Mouse (Mus musculus) hindbrain, embryonic 14.5 days (tissue): ENCODE results near the gene Wdr66. TPM values are rescaled to one million over a fixed set of nuclear protein-coding genes. Genes with fewer than 3 reads are reported as not detected.

ENCODE experiments used
- ATAC-seq: fragments of 200-750 bp; cut with Nextera tagmentation; 2 replicates; pipeline ENCODE4 v1.8.0; 2017; ENCODE audit warnings: moderate number of reproducible peaks, mild to moderate bottlenecking, moderate TSS enrichment, moderate library complexity; ENCODE audit not compliant: low FRiP score
- DNase-seq: peaks from one replicate; pipeline ENCODE4 v3.0.0-alpha.2; 2015; ENCODE audit warnings: low spot score
- H3K27ac ChIP-seq: fragments of 300-500 bp; sonication (generic); 2 replicates; pipeline ENCODE4 v1.5.1; 2014; ENCODE audit warnings: mild to moderate bottlenecking, moderate library complexity
- H3K27me3 ChIP-seq: fragments of 300-500 bp; sonication (generic); 2 replicates; pipeline ENCODE4 v1.6.1; 2014; ENCODE audit warnings: mild to moderate bottlenecking, low read length, mixed read lengths; ENCODE audit not compliant: control insufficient read depth, insufficient read depth
- H3K36me3 ChIP-seq: fragments of 300-500 bp; sonication (generic); replicated peaks from 2 replicates; pipeline ENCODE4 v1.6.1; 2014; ENCODE audit not compliant: control insufficient read depth, insufficient read depth
- H3K4me1 ChIP-seq: fragments of 300-500 bp; sonication (generic); replicated peaks from 2 replicates; pipeline ENCODE4 v1.6.1; 2014; ENCODE audit warnings: antibody characterized with exemption, low read length, mixed read lengths; ENCODE audit not compliant: control insufficient read depth, insufficient read depth
- H3K4me2 ChIP-seq: fragments of 300-500 bp; sonication (generic); replicated peaks from 2 replicates; pipeline ENCODE4 v1.6.1; 2014; ENCODE audit warnings: mild to moderate bottlenecking, moderate library complexity
- H3K4me3 ChIP-seq: fragments of 300-500 bp; sonication (generic); replicated peaks from 2 replicates; pipeline ENCODE4 v1.5.1; 2014; ENCODE audit warnings: mild to moderate bottlenecking, low read length
- H3K9ac ChIP-seq: fragments of 300-500 bp; sonication (generic); 2 replicates; pipeline ENCODE4 v1.6.1; 2014
- H3K9me3 ChIP-seq: fragments of 300-500 bp; sonication (generic); 2 replicates; pipeline ENCODE4 v1.6.1; 2016; ENCODE audit warnings: low read length; ENCODE audit not compliant: control insufficient read depth
- WGBS: fragments of 180-500 bp; shearing (Covaris S2); extraction: QIAGEN DNeasy Blood & Tissue Kit; methylation state at CpG from one replicate; pipeline ENCODE4 v1.1.7; 2014; 5-methylcytosine and 5-hydroxymethylcytosine counted together
- polyA plus RNA-seq: library from polyadenylated mRNA; unstranded; fragments of >200 nt; fragmentation: Nextera tagmentation; extraction: Ambion mirVana; gene quantifications from 2 replicates; pipeline ENCODE4 v1.2.1, GENCODE M21; 2014

Gene Wdr66
- polyA plus RNA-seq, 1 experiment from 2014 or later, result 1.6 TPM

- no peaks in the 10 kb centered on the region for H3K27me3 ChIP-seq
- ATAC-seq, result no peak
- no peaks in the 10 kb centered on the region for H3K36me3 ChIP-seq
- H3K4me2 ChIP-seq, result 0 out of 2 replicates have a peak overlapping the region, but pooled peaks have one; percentile 17
- H3K9ac ChIP-seq, result no peak overlapping the region
- peak overlapping the region; percentile 43; the same call in 1 of the 2 replicates for H3K27ac ChIP-seq
- no peak overlapping the region for H3K4me3 ChIP-seq
- 17% methylated on average over 20 of the region's 20 CpGs for WGBS
- peaks cover 26% of the 10 kb centered on the region for H3K4me1 ChIP-seq
- no peaks in the 10 kb centered on the region for H3K9me3 ChIP-seq
- DNase-seq, result no peak
These were observed 50.0 kb downstream of the Wdr66 start for GRCm38 (mm10) chr5:123301780-123302521.

GRCm38 (mm10) chr5:123307630-123308282, 55.9 kb downstream of the Wdr66 start:
- no peak overlapping the region for H3K9ac ChIP-seq
- H3K4me2 ChIP-seq, result no peak overlapping the region
- 56% methylated on average over 18 of the region's 18 CpGs for WGBS
- H3K4me1 ChIP-seq, result 0 out of 2 replicates have a peak, but pooled peaks cover 2% of the 10 kb centered on the region
- ATAC-seq (0 out of 2 replicates have a peak, but pooled peaks have one; percentile 40), DNase-seq (peak; percentile 30)
- H3K27me3 ChIP-seq, result no peaks in the 10 kb centered on the region
- no peaks in the 10 kb centered on the region for H3K9me3 ChIP-seq
- 0 out of 2 replicates have a peak overlapping the region, but pooled peaks have one; percentile 11 for H3K27ac ChIP-seq
- no peaks in the 10 kb centered on the region for H3K36me3 ChIP-seq
- H3K4me3 ChIP-seq, result no peak overlapping the region

- DNase-seq (no peak), ATAC-seq (no peak)
- Histone ChIP-seq H3K4me3 (no peak overlapping the region), H3K9me3 (no peaks in the 10 kb centered on the region), H3K9ac (no peak overlapping the region), H3K36me3 (no peaks in the 10 kb centered on the region), H3K4me2 (no peak overlapping the region), H3K4me1 (no peaks in the 10 kb centered on the region), H3K27me3 (no peaks in the 10 kb centered on the region), H3K27ac (no peak overlapping the region)
- WGBS, result 51% methylated on average over 10 of the region's 10 CpGs
These were observed 57.9 kb downstream of the Wdr66 start for GRCm38 (mm10) chr5:123309816-123310215.

- 0 out of 2 replicates have a peak, but pooled peaks cover 3% of the 10 kb centered on the region for H3K4me1 ChIP-seq
- H3K4me2 ChIP-seq, result no peak overlapping the region
- no peaks in the 10 kb centered on the region for H3K27me3 ChIP-seq
- ATAC-seq (no peak), DNase-seq (no peak)
- H3K9me3 ChIP-seq, result no peaks in the 10 kb centered on the region
- WGBS, result 73% methylated on average over 7 of the region's 7 CpGs
- no peak overlapping the region for H3K27ac ChIP-seq
- no peaks in the 10 kb centered on the region for H3K36me3 ChIP-seq
- H3K4me3 ChIP-seq, result no peak overlapping the region
- no peak overlapping the region for H3K9ac ChIP-seq
These were observed 58.3 kb downstream of the Wdr66 start for GRCm38 (mm10) chr5:123310221-123310620.

- 51% methylated on average over 12 of the region's 12 CpGs for WGBS
- Histone ChIP-seq H3K27ac (no peak overlapping the region), H3K9ac (no peak overlapping the region), H3K9me3 (no peaks in the 10 kb centered on the region), H3K4me2 (no peak overlapping the region), H3K36me3 (no peaks in the 10 kb centered on the region), H3K27me3 (no peaks in the 10 kb centered on the region), H3K4me3 (no peak overlapping the region), H3K4me1 (0 out of 2 replicates have a peak, but pooled peaks cover 11% of the 10 kb centered on the region)
- ATAC-seq, result no peak
- no peak for DNase-seq
These were observed 61.2 kb downstream of the Wdr66 start for GRCm38 (mm10) chr5:123313058-123313630.

GRCm38 (mm10) chr5:123313851-123314380, 62.0 kb downstream of the Wdr66 start:
- H3K27me3 ChIP-seq, result no peaks in the 10 kb centered on the region
- no peaks in the 10 kb centered on the region for H3K9me3 ChIP-seq
- no peaks in the 10 kb centered on the region for H3K36me3 ChIP-seq
- H3K9ac ChIP-seq, result no peak overlapping the region
- 0 out of 2 replicates have a peak, but pooled peaks cover 11% of the 10 kb centered on the region for H3K4me1 ChIP-seq
- ATAC-seq (no peak), DNase-seq (no peak)
- WGBS, result 54% methylated on average over 11 of the region's 11 CpGs
- no peak overlapping the region for H3K27ac ChIP-seq
- no peak overlapping the region for H3K4me3 ChIP-seq
- H3K4me2 ChIP-seq, result no peak overlapping the region

- no peaks in the 10 kb centered on the region for H3K9me3 ChIP-seq
- H3K36me3 ChIP-seq, result no peaks in the 10 kb centered on the region
- ATAC-seq (no peak), DNase-seq (no peak)
- WGBS, result 27% methylated on average over 9 of the region's 10 CpGs
- H3K4me2 ChIP-seq, result no peak overlapping the region
- no peak overlapping the region for H3K4me3 ChIP-seq
- H3K27me3 ChIP-seq, result no peaks in the 10 kb centered on the region
- 0 out of 2 replicates have a peak, but pooled peaks cover 11% of the 10 kb centered on the region for H3K4me1 ChIP-seq
- H3K27ac ChIP-seq, result no peak overlapping the region
- H3K9ac ChIP-seq, result no peak overlapping the region
These were observed 63.4 kb downstream of the Wdr66 start for GRCm38 (mm10) chr5:123315219-123315866.

GRCm38 (mm10) chr5:123317992-123318391, 66.1 kb downstream of the Wdr66 start:
- no peaks in the 10 kb centered on the region for H3K36me3 ChIP-seq
- H3K9me3 ChIP-seq, result no peaks in the 10 kb centered on the region
- H3K27ac ChIP-seq, result no peak overlapping the region
- ATAC-seq (no peak), DNase-seq (peak; percentile 30)
- 31% methylated on average over 6 of the region's 6 CpGs for WGBS
- no peak overlapping the region for H3K9ac ChIP-seq
- H3K4me2 ChIP-seq, result 0 out of 2 replicates have a peak overlapping the region, but pooled peaks have one; percentile 12
- 0 out of 2 replicates have a peak, but pooled peaks cover 11% of the 10 kb centered on the region for H3K4me1 ChIP-seq
- H3K27me3 ChIP-seq, result no peaks in the 10 kb centered on the region
- no peak overlapping the region for H3K4me3 ChIP-seq
